Mouse (Mus musculus) midbrain, postnatal 0 days (tissue): Measurements from ENCODE around the gene Unc45a. TPM values are rescaled to one million over a fixed set of nuclear protein-coding genes. Genes with fewer than 3 reads are reported as not detected.

ENCODE experiments used
- ATAC-seq: fragments of 200-750 bp; cut with Nextera tagmentation; 2 replicates; pipeline ENCODE4 v1.8.0; 2017; ENCODE audit warnings: moderate number of reproducible peaks, mild to moderate bottlenecking, moderate TSS enrichment, moderate library complexity; ENCODE audit not compliant: low FRiP score
- DNase-seq: peaks from one replicate; pipeline ENCODE4 v3.0.0-alpha.2; 2015; ENCODE audit warnings: low spot score
- H3K27ac ChIP-seq: fragments of 300-500 bp; sonication (generic); 2 replicates; pipeline ENCODE4 v1.5.1; 2014; ENCODE audit warnings: low read depth, mild to moderate bottlenecking, low read length, mixed read lengths
- H3K27me3 ChIP-seq: fragments of 300-500 bp; sonication (generic); 2 replicates; pipeline ENCODE4 v1.6.1; 2014; ENCODE audit warnings: low read length, control low read depth, mixed read lengths; ENCODE audit not compliant: insufficient read depth
- H3K36me3 ChIP-seq: fragments of 300-500 bp; sonication (generic); 2 replicates; pipeline ENCODE4 v1.6.1; 2014; ENCODE audit warnings: low read length, control low read depth, mixed read lengths; ENCODE audit not compliant: insufficient read depth
- H3K4me1 ChIP-seq: fragments of 300-500 bp; sonication (generic); 2 replicates; pipeline ENCODE4 v1.6.1; 2014; ENCODE audit warnings: mild to moderate bottlenecking, control low read depth, antibody characterized with exemption, low read length, mixed read lengths; ENCODE audit not compliant: insufficient read depth
- H3K4me2 ChIP-seq: fragments of 300-500 bp; sonication (generic); 2 replicates; pipeline ENCODE4 v1.6.1; 2014; ENCODE audit warnings: low read depth, mild to moderate bottlenecking, low read length, mixed read lengths; ENCODE audit not compliant: poor library complexity, severe bottlenecking
- H3K4me3 ChIP-seq: fragments of 300-500 bp; sonication (generic); 2 replicates; pipeline ENCODE4 v1.5.1; 2014; ENCODE audit warnings: low read depth, mild to moderate bottlenecking, low read length, moderate library complexity
- H3K9ac ChIP-seq: fragments of 300-500 bp; sonication (generic); replicated peaks from 2 replicates; pipeline ENCODE4 v1.6.1; 2014; ENCODE audit warnings: mild to moderate bottlenecking, low read length, moderate library complexity, mixed read lengths; ENCODE audit not compliant: poor library complexity, severe bottlenecking
- H3K9me3 ChIP-seq: fragments of 300-500 bp; sonication (generic); 2 replicates; pipeline ENCODE4 v1.6.1; 2016; ENCODE audit warnings: low read length, control low read depth
- CTCF ChIP-seq: IDR thresholded peaks from 2 replicates; pipeline ENCODE4 v1.5.1; 2016; ENCODE audit warnings: antibody characterized with exemption, mild to moderate bottlenecking
- WGBS: fragments of 180-500 bp; shearing (Covaris S2); extraction: QIAGEN DNeasy Blood & Tissue Kit; methylation state at CpG from one replicate; pipeline ENCODE4 v1.1.7; 2014; 5-methylcytosine and 5-hydroxymethylcytosine counted together
- polyA plus RNA-seq: library from polyadenylated mRNA; unstranded; fragments of >200 nt; fragmentation: Nextera tagmentation; extraction: Ambion mirVana; gene quantifications from 2 replicates; pipeline ENCODE4 v1.2.1, GENCODE M21; 2015
- total RNA-seq: library from RNA; depleted of rRNA; stranded (reverse); fragments of >200 nt; gene quantifications from 2 replicates; pipeline ENCODE4 v1.2.3, GENCODE M21; 2014; rRNA removed

The Unc45a gene
- 51.0 and 63.3 TPM in 2 replicates for total RNA-seq
- 54.6 and 55.9 TPM in 2 replicates for polyA plus RNA-seq

- Histone ChIP-seq H3K9me3 (no peaks in the 10 kb centered on the region), H3K4me1 (peaks cover 28% of the 10 kb centered on the region; the same call in 1 of the 2 replicates), H3K27me3 (no peaks in the 10 kb centered on the region), H3K27ac (peak within 1 kb of the TSS; percentile 90), H3K4me3 (peak within 1 kb of the TSS; percentile 53), H3K9ac (peak within 1 kb of the TSS; percentile 79), H3K4me2 (peak within 1 kb of the TSS; percentile 82), H3K36me3 (peaks cover 13% of the 10 kb centered on the region)
- ATAC-seq (peak; percentile 58), DNase-seq (peak; percentile 77)
- TF ChIP-seq CTCF: peak; percentile 78
- 4% methylated on average over 11 of the region's 11 CpGs for WGBS
These were observed at the start of gene Unc45a for GRCm38 (mm10) chr7:80340793-80341192. TSS of gene Unc45a (minus strand) at chr7:80341005.

- ATAC-seq (no peak), DNase-seq (peak; percentile 23)
- no peak within 1 kb of the TSS; the same call in 1 of the 2 replicates for H3K27ac ChIP-seq
- WGBS: 17% methylated on average over 33 of the region's 33 CpGs
- H3K9ac ChIP-seq: peak within 1 kb of the TSS; percentile 5; the same call in 1 of the 2 replicates
- no peak for TF ChIP-seq CTCF
- peak within 1 kb of the TSS; percentile 6; the same call in 1 of the 2 replicates for H3K4me2 ChIP-seq
- H3K4me1 ChIP-seq: no peaks in the 10 kb centered on the region
- H3K36me3 ChIP-seq: peaks cover 31% of the 10 kb centered on the region
- H3K27me3 ChIP-seq: no peaks in the 10 kb centered on the region; the same call in 1 of the 2 replicates
- no peaks in the 10 kb centered on the region for H3K9me3 ChIP-seq
- 0 out of 2 replicates have a peak within 1 kb of the TSS, but pooled peaks have one; percentile 8 for H3K4me3 ChIP-seq
These were observed 47.1 kb upstream of the Unc45a start, which contains the start of gene Fes for GRCm38 (mm10) chr7:80387633-80388543. TSS of gene Fes (minus strand) at chr7:80387946.

DNA sequence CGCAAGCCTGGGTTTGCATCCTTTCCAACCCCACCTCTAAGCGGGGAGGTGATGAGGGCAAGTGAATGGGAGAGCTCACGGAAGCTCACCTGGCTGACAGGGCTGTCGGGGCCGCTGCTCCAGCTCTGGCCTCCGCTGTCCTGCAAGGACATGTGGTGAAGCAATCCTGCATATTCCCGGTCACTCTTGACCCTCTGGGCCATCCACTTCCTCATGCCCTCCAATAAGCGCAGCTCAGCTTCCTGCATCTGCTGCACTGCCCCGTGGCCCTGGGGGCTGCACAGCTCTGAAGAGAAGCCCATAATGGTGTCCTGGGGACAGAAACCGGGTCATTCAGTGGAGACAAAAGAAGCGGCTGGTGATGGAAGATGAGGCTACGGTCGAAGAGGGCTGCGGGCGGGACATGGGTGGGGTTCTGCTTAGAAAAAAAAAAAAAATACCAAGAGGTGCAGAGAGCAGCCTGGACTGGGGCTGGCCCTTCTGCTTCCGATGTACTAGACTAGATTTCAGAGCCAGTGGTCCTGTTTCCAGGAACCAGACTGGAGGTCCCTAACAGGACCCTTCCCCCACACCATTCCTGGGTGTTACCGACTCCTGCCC is 46.3 kb upstream of the Unc45a start:
- Histone ChIP-seq H3K9ac (no peak overlapping the region), H3K4me3 (0 out of 2 replicates have a peak overlapping the region, but pooled peaks have one; percentile 8)
- no peak for TF ChIP-seq CTCF

GRCm38 (mm10) chr7:80386235-80386930 is 45.6 kb upstream of the Unc45a start:
- TF ChIP-seq CTCF: peak; percentile 96
- Histone ChIP-seq H3K9ac (no peak overlapping the region), H3K4me1 (no peaks in the 10 kb centered on the region), H3K9me3 (no peaks in the 10 kb centered on the region), H3K36me3 (peaks cover 19% of the 10 kb centered on the region), H3K27me3 (no peaks in the 10 kb centered on the region; the same call in 1 of the 2 replicates), H3K27ac (no peak overlapping the region), H3K4me2 (no peak overlapping the region), H3K4me3 (no peak overlapping the region)
- DNase-seq: peak; percentile 94
- WGBS: 33% methylated on average over 18 of the region's 18 CpGs
- peak; percentile 51; the same call in 1 of the 2 replicates for ATAC-seq

More for the DNA sequence above, 46.3 kb upstream of the Unc45a start:
- 37% methylated on average over 17 of the region's 17 CpGs for WGBS
- Histone ChIP-seq H3K4me2 (peak overlapping the region; percentile 6; the same call in 1 of the 2 replicates), H3K9me3 (no peaks in the 10 kb centered on the region), H3K27me3 (no peaks in the 10 kb centered on the region; the same call in 1 of the 2 replicates), H3K36me3 (peaks cover 26% of the 10 kb centered on the region), H3K4me1 (no peaks in the 10 kb centered on the region), H3K27ac (no peak overlapping the region)
- no peak for DNase-seq
- ATAC-seq: no peak

- H3K36me3 ChIP-seq: peaks cover 3% of the 10 kb centered on the region; the same call in 1 of the 2 replicates
- no peaks in the 10 kb centered on the region for H3K4me1 ChIP-seq
- no peak for DNase-seq
- no peak for TF ChIP-seq CTCF
- no peaks in the 10 kb centered on the region; the same call in 1 of the 2 replicates for H3K27me3 ChIP-seq
- no peak overlapping the region for H3K27ac ChIP-seq
- no peak overlapping the region for H3K4me3 ChIP-seq
- H3K9me3 ChIP-seq: no peaks in the 10 kb centered on the region
- WGBS: 68% methylated on average over 11 of the region's 11 CpGs
- H3K9ac ChIP-seq: no peak overlapping the region
- no peak overlapping the region for H3K4me2 ChIP-seq
- no peak for ATAC-seq
These were observed 42.1 kb upstream of the Unc45a start for GRCm38 (mm10) chr7:80382919-80383318.
